Mouse (Mus musculus) kidney, postnatal 0 days (tissue): ENCODE data around the gene Tmem179. TPM values are rescaled to one million over a fixed set of nuclear protein-coding genes. Genes with fewer than 3 reads are reported as not detected.
A peak's percentile ranks its signal among the peaks of the same experiment; 100 is the strongest.

Experiments used
- ATAC-seq: fragments of 200-750 bp; cut with Nextera tagmentation; replicated peaks from 2 replicates; pipeline ENCODE4 v1.8.0; 2017; ENCODE audit warnings: low read depth, moderate number of reproducible peaks, moderate TSS enrichment, moderate library complexity; ENCODE audit not compliant: low FRiP score
- DNase-seq: peaks from one replicate; pipeline ENCODE4 v3.0.0-alpha.2; 2016; ENCODE audit warnings: low spot score
- H3K27ac ChIP-seq: fragments of 300-500 bp; sonication (generic); 2 replicates; pipeline ENCODE4 v1.5.1; 2014; ENCODE audit warnings: mild to moderate bottlenecking
- H3K27me3 ChIP-seq: fragments of 300-500 bp; sonication (generic); 2 replicates; pipeline ENCODE4 v1.6.1; 2014; ENCODE audit warnings: low read length, mixed read lengths; ENCODE audit not compliant: insufficient read depth
- H3K36me3 ChIP-seq: fragments of 300-500 bp; sonication (generic); 2 replicates; pipeline ENCODE4 v1.6.1; 2014; ENCODE audit warnings: low read length, mixed read lengths; ENCODE audit not compliant: insufficient read depth
- H3K4me1 ChIP-seq: fragments of 300-500 bp; sonication (generic); replicated peaks from 2 replicates; pipeline ENCODE4 v1.6.1; 2014; ENCODE audit warnings: antibody characterized with exemption, low read length, mixed read lengths; ENCODE audit not compliant: insufficient read depth
- H3K4me2 ChIP-seq: fragments of 300-500 bp; sonication (generic); 2 replicates; pipeline ENCODE4 v1.6.1; 2014; ENCODE audit warnings: mild to moderate bottlenecking, low read length, moderate library complexity, mixed read lengths
- H3K4me3 ChIP-seq: fragments of 300-500 bp; sonication (generic); replicated peaks from 2 replicates; pipeline ENCODE4 v1.5.1; 2014; ENCODE audit warnings: low read depth, low read length
- H3K9ac ChIP-seq: fragments of 300-500 bp; sonication (generic); 2 replicates; pipeline ENCODE4 v1.6.1; 2014; ENCODE audit warnings: low read depth, low read length
- H3K9me3 ChIP-seq: fragments of 300-500 bp; sonication (generic); replicated peaks from 2 replicates; pipeline ENCODE4 v1.6.1; 2016; ENCODE audit warnings: low read length, inconsistent platforms, mixed read lengths
- CTCF ChIP-seq: IDR thresholded peaks from 2 replicates; pipeline ENCODE4 v1.5.1; 2016; ENCODE audit warnings: antibody characterized with exemption, low read depth, mild to moderate bottlenecking, moderate library complexity
- WGBS: fragments of 180-500 bp; shearing (Covaris S2); extraction: QIAGEN DNeasy Blood & Tissue Kit; methylation state at CpG from one replicate; pipeline ENCODE4 v1.1.7; 2014; 5-methylcytosine and 5-hydroxymethylcytosine counted together
- polyA plus RNA-seq: library from polyadenylated mRNA; unstranded; fragments of >200 nt; fragmentation: Nextera tagmentation; extraction: Ambion mirVana; gene quantifications from 2 replicates; pipeline ENCODE4 v1.2.1, GENCODE M21; 2015

The Tmem179 gene
- polyA plus RNA-seq, 1 experiment from 2014 or later, result 0.25 TPM

DNA sequence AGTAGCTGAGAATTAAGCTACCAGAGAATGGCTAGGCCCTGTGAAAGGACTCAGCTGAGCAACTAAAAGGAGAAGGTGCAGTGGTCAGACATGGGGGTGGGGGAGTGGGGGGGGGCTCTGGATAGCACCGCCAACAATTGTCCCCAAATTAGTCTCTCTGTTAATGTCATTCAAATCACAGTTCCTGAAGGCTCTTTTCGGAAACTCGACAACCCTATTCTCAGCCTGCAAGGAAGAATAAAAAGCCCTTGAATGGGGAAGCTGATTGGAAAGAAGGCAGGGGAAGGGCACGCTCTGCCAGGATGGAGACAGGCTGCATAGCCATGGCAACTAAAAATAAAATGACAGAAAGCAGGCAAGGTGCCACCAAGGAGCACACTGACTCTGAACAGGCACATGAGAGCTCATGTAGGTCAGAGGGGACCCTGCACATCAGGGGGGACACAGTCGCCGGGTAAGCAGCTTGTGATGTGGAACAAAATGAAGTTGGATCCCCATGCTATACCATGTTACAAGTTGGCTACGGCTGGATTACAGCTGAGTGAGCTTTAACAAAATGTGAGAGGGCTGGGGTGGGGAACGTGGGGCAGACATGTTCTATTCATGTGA is 25.0 kb upstream of the Tmem179 start:
- Histone ChIP-seq H3K27me3 (no peaks in the 10 kb centered on the region), H3K9me3 (no peaks in the 10 kb centered on the region), H3K27ac (peak overlapping the region; percentile 54; the same call in 1 of the 2 replicates), H3K9ac (no peak overlapping the region), H3K36me3 (no peaks in the 10 kb centered on the region), H3K4me3 (no peak overlapping the region), H3K4me1 (peaks cover 3% of the 10 kb centered on the region; the same call in 1 of the 2 replicates), H3K4me2 (no peak overlapping the region)
- no peak for TF ChIP-seq CTCF
- 65% methylated on average over 8 of the region's 8 CpGs for WGBS
- no peak for DNase-seq
- ATAC-seq, result no peak

GRCm38 (mm10) chr12:112540321-112540720 is 23.8 kb upstream of the Tmem179 start:
- Histone ChIP-seq H3K4me1 (peaks cover 3% of the 10 kb centered on the region; the same call in 1 of the 2 replicates), H3K27me3 (no peaks in the 10 kb centered on the region), H3K4me3 (no peak overlapping the region), H3K36me3 (no peaks in the 10 kb centered on the region), H3K9me3 (no peaks in the 10 kb centered on the region), H3K9ac (no peak overlapping the region), H3K27ac (no peak overlapping the region), H3K4me2 (no peak overlapping the region)
- no peak for DNase-seq
- no peak for ATAC-seq
- 88% methylated on average over 12 of the region's 12 CpGs for WGBS
- no peak for TF ChIP-seq CTCF

DNA sequence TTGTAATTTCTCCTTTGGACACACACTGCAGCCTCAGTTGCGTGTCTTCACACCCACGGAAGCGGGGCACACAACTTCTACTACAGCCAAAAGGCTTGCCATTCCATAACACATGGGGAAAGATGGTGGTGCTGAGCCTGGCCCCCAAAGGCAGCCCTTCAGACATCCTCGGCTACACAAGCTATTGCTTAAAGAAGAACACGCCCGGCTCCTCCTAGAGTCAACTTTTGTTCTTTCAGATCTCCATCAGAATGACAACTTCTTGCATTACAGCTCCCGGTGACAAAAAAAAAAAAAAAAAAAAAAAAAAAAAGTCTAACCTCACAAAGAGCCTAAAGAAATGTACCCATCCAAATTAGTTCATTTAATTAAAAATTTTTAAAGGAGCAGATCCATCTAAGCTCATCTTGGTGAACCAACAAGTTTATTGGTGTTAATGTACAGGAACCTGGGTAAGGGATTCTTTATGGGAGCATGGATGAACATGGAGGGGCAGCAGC is 23.0 kb upstream of the Tmem179 start:
- Histone ChIP-seq H3K4me1 (no peaks in the 10 kb centered on the region), H3K9me3 (no peaks in the 10 kb centered on the region), H3K4me3 (no peak overlapping the region), H3K27me3 (no peaks in the 10 kb centered on the region), H3K27ac (no peak overlapping the region), H3K36me3 (no peaks in the 10 kb centered on the region), H3K9ac (no peak overlapping the region), H3K4me2 (no peak overlapping the region)
- TF ChIP-seq CTCF, result no peak
- ATAC-seq (no peak), DNase-seq (no peak)
- WGBS, result 87% methylated on average over 7 of the region's 7 CpGs

DNA sequence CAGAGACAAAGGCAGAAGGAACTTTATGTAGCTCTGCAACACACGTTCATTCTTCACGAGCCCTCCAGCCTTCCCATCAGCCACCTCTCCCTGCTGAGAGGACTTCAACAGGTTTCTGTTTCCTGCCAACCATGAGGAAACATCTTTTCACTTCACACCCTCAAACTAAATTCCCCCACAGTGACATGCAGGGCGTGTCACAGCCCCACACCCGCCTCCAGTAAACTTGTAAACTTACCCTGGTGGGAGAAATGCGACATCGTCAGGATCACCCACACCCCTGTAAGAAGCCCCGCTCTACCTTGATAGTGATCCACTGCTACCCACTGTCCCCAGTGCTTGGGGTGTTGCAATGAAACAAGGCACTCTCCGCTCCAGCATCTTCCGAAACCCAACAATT is 21.8 kb upstream of the Tmem179 start:
- no peak overlapping the region for H3K4me3 ChIP-seq
- no peak for TF ChIP-seq CTCF
- no peaks in the 10 kb centered on the region for H3K4me1 ChIP-seq
- DNase-seq, result no peak
- H3K9me3 ChIP-seq, result no peaks in the 10 kb centered on the region
- no peak for ATAC-seq
- H3K27me3 ChIP-seq, result no peaks in the 10 kb centered on the region
- H3K9ac ChIP-seq, result no peak overlapping the region
- H3K4me2 ChIP-seq, result no peak overlapping the region
- no peaks in the 10 kb centered on the region for H3K36me3 ChIP-seq
- no peak overlapping the region for H3K27ac ChIP-seq
- 77% methylated on average over 9 of the region's 9 CpGs for WGBS

GRCm38 (mm10) chr12:112537233-112537632 is 20.7 kb upstream of the Tmem179 start:
- 79% methylated on average over 6 of the region's 6 CpGs for WGBS
- no peaks in the 10 kb centered on the region for H3K27me3 ChIP-seq
- no peak overlapping the region for H3K4me3 ChIP-seq
- H3K36me3 ChIP-seq, result no peaks in the 10 kb centered on the region
- H3K27ac ChIP-seq, result no peak overlapping the region
- H3K9ac ChIP-seq, result no peak overlapping the region
- no peaks in the 10 kb centered on the region; the same call in 1 of the 2 replicates for H3K4me1 ChIP-seq
- no peaks in the 10 kb centered on the region for H3K9me3 ChIP-seq
- no peak for ATAC-seq
- DNase-seq, result no peak
- no peak overlapping the region for H3K4me2 ChIP-seq
- no peak for TF ChIP-seq CTCF

DNA sequence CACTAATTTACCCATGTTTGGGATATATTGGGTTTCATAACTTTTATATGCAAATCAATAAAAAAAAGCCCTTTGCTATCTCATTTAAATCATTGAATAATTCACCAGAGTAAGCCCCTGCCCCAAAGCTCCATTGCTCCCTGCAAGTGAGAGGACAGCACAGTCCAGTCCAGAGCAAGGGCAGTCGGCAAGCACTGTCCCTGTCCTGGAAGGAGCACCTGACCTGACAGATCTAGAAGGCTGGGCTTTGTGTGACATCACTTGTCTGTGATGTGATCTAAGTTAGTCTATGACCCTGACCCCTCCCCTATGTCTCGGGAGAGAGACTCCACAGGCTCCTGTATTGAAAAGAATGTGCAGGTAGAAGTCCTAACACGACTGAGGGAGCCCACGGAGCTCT is 17.2 kb upstream of the Tmem179 start:
- 46% methylated on average over 4 of the region's 4 CpGs for WGBS
- TF ChIP-seq CTCF, result no peak
- DNase-seq (no peak), ATAC-seq (peak; percentile 61; the same call in 1 of the 2 replicates)
- H3K4me2 ChIP-seq, result no peak overlapping the region
- H3K36me3 ChIP-seq, result no peaks in the 10 kb centered on the region
- no peaks in the 10 kb centered on the region; the same call in 1 of the 2 replicates for H3K4me1 ChIP-seq
- no peak overlapping the region for H3K27ac ChIP-seq
- no peak overlapping the region for H3K9ac ChIP-seq
- no peaks in the 10 kb centered on the region for H3K9me3 ChIP-seq
- no peaks in the 10 kb centered on the region for H3K27me3 ChIP-seq
- H3K4me3 ChIP-seq, result no peak overlapping the region
